Mouse (Mus musculus): ENCODE results near the gene Eif2b2. TPM values are rescaled to one million over a fixed set of nuclear protein-coding genes. Genes with fewer than 3 reads are reported as not detected.

Gene Eif2b2
- polyA plus RNA-seq, 1 experiment from 2014 or later, result 81.1 TPM

Small RNA genes lying within 50 kb of the gene (microRNA-seq; reads per million reads assigned to microRNA genes)
- gene Mir6938, result 0.74 reads per million

Other genes with a start within 250 kb of the Eif2b2 start
- 161 and 174 TPM in 2 replicates for gene Fcf1, start 248.6 kb upstream of the Eif2b2 start, polyA plus RNA-seq (2015; fragmentation: Nextera tagmentation; extraction: Ambion mirVana)
- gene Arel1, start 248.6 kb upstream of the Eif2b2 start, polyA plus RNA-seq (2015; fragmentation: Nextera tagmentation; extraction: Ambion mirVana), result 14.4 and 16.3 TPM in 2 replicates
- gene Ylpm1, start 223.2 kb upstream of the Eif2b2 start, polyA plus RNA-seq (2015; fragmentation: Nextera tagmentation; extraction: Ambion mirVana), result 37.5 and 45.9 TPM in 2 replicates
- gene Prox2, start 108.7 kb upstream of the Eif2b2 start, polyA plus RNA-seq (2015; fragmentation: Nextera tagmentation; extraction: Ambion mirVana), result 2.9 and 3.7 TPM in 2 replicates
- gene Dlst, start 108.6 kb upstream of the Eif2b2 start, polyA plus RNA-seq (2015; fragmentation: Nextera tagmentation; extraction: Ambion mirVana), result 108 and 109 TPM in 2 replicates
- gene Rps6kl1, start 68.2 kb upstream of the Eif2b2 start, polyA plus RNA-seq (2015; fragmentation: Nextera tagmentation; extraction: Ambion mirVana), result 0.78 and 1.1 TPM in 2 replicates
- gene Pgf, start 41.7 kb upstream of the Eif2b2 start, polyA plus RNA-seq (2015; fragmentation: Nextera tagmentation; extraction: Ambion mirVana), result 8.7 and 10.3 TPM in 2 replicates
- 9.2 and 9.8 TPM in 2 replicates for gene Mlh3, start 51.1 kb downstream of the Eif2b2 start, polyA plus RNA-seq (2015; fragmentation: Nextera tagmentation; extraction: Ambion mirVana)
- gene Acyp1, start 69.0 kb downstream of the Eif2b2 start, polyA plus RNA-seq (2015; fragmentation: Nextera tagmentation; extraction: Ambion mirVana), result 43.2 and 45.4 TPM in 2 replicates
- gene Zc2hc1c, start 69.1 kb downstream of the Eif2b2 start, polyA plus RNA-seq (2015; fragmentation: Nextera tagmentation; extraction: Ambion mirVana), result 0.70 and 0.87 TPM in 2 replicates
- 26.4 and 28.7 TPM in 2 replicates for gene Nek9, start 119.9 kb downstream of the Eif2b2 start, polyA plus RNA-seq (2015; fragmentation: Nextera tagmentation; extraction: Ambion mirVana)
- gene Tmed10, start 155.4 kb downstream of the Eif2b2 start, polyA plus RNA-seq (2015; fragmentation: Nextera tagmentation; extraction: Ambion mirVana), result 298 and 306 TPM in 2 replicates